Mouse (Mus musculus) mouse trophoblast stem cell (cell line): Measurements from ENCODE around the gene Tas2r121.
"Not testable (repeated sequence)": the region's sequence is repeated elsewhere in the genome, so short reads cannot be mapped to it uniquely, and the experiment has no call there.

ENCODE experiments used
- in situ Hi-C, 2 experiments: fragments of 300-500 bp; cut with MseI, MboI; formaldehyde crosslinking; loops; 2 replicates in 1 of 2; 3 replicates in 1 of 2; pipeline ENCODE4 v1.15.1; 2025

The Tas2r121 gene

DNA sequence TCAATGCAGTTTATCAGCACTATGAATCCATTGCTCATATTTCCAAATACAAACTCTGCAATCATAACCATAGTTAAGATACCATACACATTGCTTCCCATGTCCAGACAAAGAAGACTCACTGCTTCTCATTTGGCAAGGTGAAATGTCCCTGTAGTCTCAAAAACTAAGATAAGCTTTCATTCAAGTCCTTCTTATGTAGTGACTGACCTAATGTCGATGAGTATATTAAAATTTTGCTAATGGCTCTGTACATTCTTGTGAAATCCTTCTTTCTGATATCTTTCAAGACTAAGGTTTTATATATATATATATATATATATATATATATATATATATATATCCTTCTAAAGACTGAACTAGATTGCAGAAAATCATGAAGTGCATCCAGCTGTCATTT, at the start of gene Tas2r121:
Tas2r121 (minus strand) TSS at position 101 of the 400 bp plus-strand sequence.
- in situ Hi-C loops: no loop called here

GRCm38 (mm10) chr6:132750206-132750605, 49.4 kb upstream of the Tas2r121 start:
- in situ Hi-C loops: no loop called here

- in situ Hi-C loops: no loop called here
Measured at GRCm38 (mm10) chr6:132737935-132738334, 37.1 kb upstream of the Tas2r121 start, which contains the start of gene Tas2r115. TSS of gene Tas2r115 (minus strand) at chr6:132738035.

GRCm38 (mm10) chr6:132711828-132712227, 11.0 kb upstream of the Tas2r121 start, which contains the start of gene Tas2r122:
TSS of gene Tas2r122 (minus strand) at chr6:132711928.
- in situ Hi-C loops: no loop called here

DNA sequence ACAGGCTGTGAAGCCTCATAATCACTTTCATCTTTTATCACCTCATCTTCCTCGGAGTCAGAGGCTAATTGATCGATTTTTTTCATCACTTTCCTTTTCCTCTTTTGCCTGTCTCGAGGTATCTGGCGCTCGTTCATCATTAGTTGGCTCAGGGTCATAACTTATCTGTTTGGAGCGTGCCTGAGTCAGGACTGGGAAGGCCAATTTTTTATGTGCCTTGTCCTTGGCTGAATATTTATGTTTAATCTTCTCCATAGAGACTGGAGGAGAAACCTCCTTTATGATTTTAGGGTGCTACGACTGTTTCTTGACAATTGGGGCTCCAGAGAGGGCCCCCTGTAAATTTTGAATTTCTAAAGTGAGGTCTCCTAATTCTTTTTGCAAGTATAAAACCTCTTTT, 9.2 kb downstream of the Tas2r121 start:
- in situ Hi-C loops: not testable (repeated sequence)

DNA sequence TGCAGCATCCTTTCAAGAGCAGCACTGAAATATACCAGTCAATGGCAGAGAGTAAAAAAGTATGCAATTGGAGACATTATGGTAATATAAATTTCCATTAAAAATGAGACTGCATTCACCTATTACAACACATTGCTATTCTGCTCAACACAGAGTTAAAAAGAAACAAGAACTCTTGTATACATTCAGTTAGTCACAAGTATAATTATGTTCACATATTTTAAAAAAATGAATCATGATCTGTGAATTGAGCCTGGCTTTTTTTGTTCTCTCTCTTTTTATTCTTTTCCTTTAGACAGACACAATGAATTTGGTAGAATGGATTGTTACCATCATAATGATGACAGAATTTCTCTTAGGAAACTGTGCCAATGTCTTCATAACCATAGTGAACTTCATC, 44.2 kb downstream of the Tas2r121 start, which contains the start of gene Tas2r120:
Tas2r120 (plus strand) TSS at position 301 of the 400 bp plus-strand sequence.
- in situ Hi-C loops: no loop called here

- in situ Hi-C loops: no loop called here
Measured at GRCm38 (mm10) chr6:132651426-132651825, 49.4 kb downstream of the Tas2r121 start, which contains the start of gene A630073D07Rik. TSS of gene A630073D07Rik (minus strand) at chr6:132651526.
